In the genomic region with DNA sequence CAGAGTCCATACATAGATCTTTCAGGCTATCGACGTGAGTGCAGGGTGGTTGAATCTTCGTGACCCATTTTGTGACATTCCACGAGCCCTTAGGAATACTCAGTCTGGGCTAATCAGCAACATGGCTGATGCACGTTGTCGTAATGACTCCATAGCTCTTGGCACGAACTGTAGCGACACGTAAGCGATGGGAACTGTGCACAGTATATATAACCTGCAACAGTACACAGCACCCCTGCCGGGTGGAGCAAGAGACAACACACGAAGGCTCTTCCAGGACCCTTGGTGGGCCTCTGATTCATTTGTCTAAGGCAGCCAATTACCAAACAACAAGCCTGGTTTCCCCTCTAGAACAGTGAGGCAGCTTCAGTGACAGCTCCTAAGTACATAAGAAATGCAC, we compare ENCODE assay signal across 28 mouse cellular contexts. TPM values are rescaled to one million over a fixed set of nuclear protein-coding genes. Genes with fewer than 3 reads are reported as not detected.
"Had no signal": no experiment of that assay in that cellular context is flagged by ENCODE, and none has a peak within 500 bp of the region (broad histone marks: within the 10 kb centered on the region; RNA-seq: fewer than 3 reads in every experiment).

No protein-coding gene starts in this region.

- H3K9ac ChIP-seq: heart, embryonic 12.5 days; hindbrain, embryonic 13.5 days; hindbrain, embryonic 15.5 days; kidney, embryonic 15.5 days; limb, embryonic 13.5 days; limb, embryonic 15.5 days; liver, embryonic 12.5 days had no signal

- ATAC-seq: hindbrain, postnatal 0 days; intestine, embryonic 16.5 days; liver, embryonic 12.5 days had no signal

- H3K27me3 ChIP-seq: heart, embryonic 12.5 days; hindbrain, embryonic 15.5 days; kidney, embryonic 15.5 days; limb, embryonic 13.5 days; limb, embryonic 15.5 days; liver, embryonic 12.5 days had no signal

- DNase-seq: gastrocnemius, postnatal 14 days; gastrocnemius, postnatal 36 days; heart, adult 18-20 months; heart, postnatal 10 days; heart, postnatal 36 days; kidney, adult 11 months; kidney, adult 2 months; kidney, adult 9 months; kidney, postnatal 14 days; kidney, postnatal 36 days; layer of hippocampus, adult 9-11 months; layer of hippocampus, postnatal 36 days; left cerebral cortex, postnatal 4 days had no signal

- H3K27ac ChIP-seq: heart, embryonic 10.5 days; hindbrain, embryonic 13.5 days; hindbrain, embryonic 15.5 days; hindbrain, postnatal 0 days; kidney, embryonic 15.5 days; kidney, postnatal 0 days; limb, embryonic 13.5 days; limb, embryonic 15.5 days; liver, embryonic 12.5 days had no signal

- H3K9me3 ChIP-seq: heart, embryonic 10.5 days; heart, embryonic 12.5 days; hindbrain, embryonic 13.5 days; hindbrain, embryonic 15.5 days; kidney, embryonic 15.5 days; limb, embryonic 13.5 days; limb, embryonic 15.5 days; liver, embryonic 12.5 days had no signal

- H3K36me3 ChIP-seq: heart, embryonic 10.5 days; heart, embryonic 12.5 days; hindbrain, embryonic 13.5 days; hindbrain, embryonic 15.5 days; kidney, embryonic 15.5 days; limb, embryonic 13.5 days; limb, embryonic 15.5 days; liver, embryonic 12.5 days had no signal

- H3K4me3 ChIP-seq: heart, embryonic 10.5 days; heart, embryonic 12.5 days; hindbrain, embryonic 13.5 days; hindbrain, embryonic 15.5 days; kidney, embryonic 15.5 days; limb, embryonic 13.5 days; limb, embryonic 15.5 days; liver, embryonic 12.5 days had no signal

- H3K4me1 ChIP-seq: hindbrain, embryonic 15.5 days; limb, embryonic 13.5 days; limb, embryonic 15.5 days; liver, embryonic 12.5 days had no signal

- H3K4me2 ChIP-seq: heart, embryonic 12.5 days; hindbrain, embryonic 13.5 days; hindbrain, embryonic 15.5 days; kidney, embryonic 15.5 days; limb, embryonic 13.5 days; limb, embryonic 15.5 days; liver, embryonic 12.5 days had no signal

RNA-seq across cellular contexts. Expression of gene Fstl4, which starts 11.9 kb away (rescaled TPM):
- total RNA-seq: gastrocnemius, adult 18-20 months; gastrocnemius, adult 8-10 months; gastrocnemius, postnatal 36 days; hematopoietic stem cell, adult 5-6 weeks had no signal
- polyA plus RNA-seq: liver, adult 2 months had no signal
